Mouse (Mus musculus) left cerebral cortex, adult 2 months (tissue): ENCODE results near the gene Lrmda. TPM values are rescaled to one million over a fixed set of nuclear protein-coding genes. Genes with fewer than 3 reads are reported as not detected.

ENCODE experiments used
- DNase-seq, 2 experiments: peaks; one replicate each; pipeline ENCODE4 v3.0.0; 2021 to 2022; ENCODE audit warnings: low spot score in 2 of 2, mixed read lengths in 1 of 2; ENCODE audit errors: extremely low spot score in 1 of 2
- H3K27ac ChIP-seq: fragments of 200-600 bp; 2 replicates; pipeline ENCODE4 v1.8.1; 2022
- H3K4me3 ChIP-seq: fragments of 200-600 bp; 2 replicates; pipeline ENCODE4 v1.8.1; 2022
- CTCF ChIP-seq: fragments of 200-600 bp; IDR thresholded peaks from 2 replicates; pipeline ENCODE4 v1.8.1; 2022; ENCODE audit warnings: antibody characterized with exemption, mild to moderate bottlenecking, moderate library complexity
- intact Hi-C: fragments of 180-260 bp; cut with DNase I; formaldehyde crosslinking; loops from one replicate; pipeline ENCODE4 v1.15.1; 2025
- total RNA-seq, 2 experiments: library from RNA; stranded (reverse); gene quantifications; 2 replicates each; pipeline ENCODE4 v1.2.3; 2021

Gene Lrmda
- total RNA-seq, 2 experiments from 2014 or later: 0.87 to 0.97 TPM

DNA sequence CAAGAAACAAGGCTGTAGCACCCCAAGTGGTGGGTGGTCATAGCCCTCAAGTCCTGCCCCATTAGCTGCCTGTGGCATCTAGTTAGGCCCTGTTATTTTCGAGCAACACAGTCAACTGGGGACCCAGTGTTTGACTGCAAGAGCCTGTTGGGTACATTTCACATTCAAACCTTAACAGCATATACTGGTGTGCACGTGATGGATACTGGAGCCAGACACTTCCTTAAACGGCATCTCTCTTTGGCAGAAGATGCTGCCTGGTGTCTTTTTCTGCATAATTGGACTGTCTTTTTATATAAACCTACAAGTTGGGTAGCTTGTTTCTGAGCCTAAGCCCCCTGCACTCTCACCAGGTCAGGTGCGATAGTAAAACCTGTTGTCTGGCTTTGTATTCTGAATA lies 532.8 kb downstream of the Lrmda start:
- TF ChIP-seq CTCF: no peak
- Histone ChIP-seq H3K4me3 (no peak overlapping the region), H3K27ac (no peak overlapping the region)
- DNase-seq: no peak
- intact Hi-C loops: no loop called here

DNA sequence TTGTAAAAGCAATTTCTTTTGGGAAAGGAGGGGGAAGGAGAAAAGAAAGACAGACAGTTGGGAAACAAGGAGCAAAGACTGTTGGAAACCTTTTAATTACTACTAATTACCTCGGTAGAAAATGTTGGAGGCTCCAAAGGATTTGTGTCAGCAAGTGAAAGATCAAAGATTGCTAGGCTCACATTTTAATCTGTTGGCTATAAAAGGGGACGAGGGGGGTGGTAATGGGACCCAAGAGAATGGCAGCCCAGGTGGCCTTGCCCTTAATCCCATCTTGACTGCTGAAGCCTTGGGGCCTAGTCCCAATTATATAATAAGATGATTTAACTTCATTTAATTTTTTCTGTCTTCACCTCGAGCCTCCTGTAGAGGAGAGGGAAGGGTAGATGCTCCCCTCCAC lies 533.3 kb downstream of the Lrmda start:
- no peak for TF ChIP-seq CTCF
- no peak overlapping the region for H3K4me3 ChIP-seq
- intact Hi-C loops: no loop called here
- DNase-seq: no peak
- H3K27ac ChIP-seq: no peak overlapping the region

DNA sequence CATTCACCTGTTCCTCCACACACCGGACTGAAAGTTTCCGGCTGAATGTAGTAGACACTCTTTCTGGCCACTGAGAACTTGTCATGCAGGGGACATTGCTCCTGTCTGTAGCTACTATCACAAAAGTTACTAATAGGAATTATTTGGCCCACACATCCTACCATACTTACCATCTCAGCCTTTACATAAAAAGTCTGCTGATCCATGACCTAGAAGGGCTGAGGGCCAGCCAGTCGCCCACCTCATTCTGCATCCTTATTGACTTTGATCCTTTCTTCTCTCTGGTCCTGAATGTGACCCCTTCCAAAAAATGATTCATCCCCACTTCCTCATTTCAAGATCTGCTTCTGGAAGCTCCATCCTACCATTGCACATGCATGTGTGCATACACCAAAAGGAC lies 534.2 kb downstream of the Lrmda start:
- Histone ChIP-seq H3K27ac (no peak overlapping the region), H3K4me3 (no peak overlapping the region)
- DNase-seq: no peak
- TF ChIP-seq CTCF: no peak
- intact Hi-C loops: no loop called here

DNA sequence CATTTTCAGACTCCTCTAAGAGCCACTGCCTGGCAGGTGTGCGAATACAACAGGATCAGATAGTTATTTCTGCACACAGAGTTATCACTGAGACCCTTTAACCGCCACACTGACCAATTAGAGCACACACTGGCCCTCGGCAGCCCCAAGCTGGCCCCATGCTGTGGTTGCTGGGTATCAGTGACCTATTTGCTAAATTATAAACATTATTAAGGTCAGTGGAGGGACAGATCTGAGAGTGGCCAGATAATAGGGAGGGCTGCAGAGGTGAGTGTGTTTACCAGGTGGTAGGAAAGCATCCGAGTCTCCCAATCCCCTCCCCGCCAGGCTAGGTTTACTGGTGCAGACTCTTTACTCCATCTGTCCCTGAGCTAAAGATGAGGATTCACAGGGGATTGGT lies 553.0 kb downstream of the Lrmda start:
- no peak for TF ChIP-seq CTCF
- intact Hi-C loops: loop anchor here (10.0 kb wide), 2 partner anchors 472 to 832 kb away; no protein-coding TSS in a partner anchor
- H3K27ac ChIP-seq: no peak overlapping the region
- H3K4me3 ChIP-seq: no peak overlapping the region
- no peak for DNase-seq

DNA sequence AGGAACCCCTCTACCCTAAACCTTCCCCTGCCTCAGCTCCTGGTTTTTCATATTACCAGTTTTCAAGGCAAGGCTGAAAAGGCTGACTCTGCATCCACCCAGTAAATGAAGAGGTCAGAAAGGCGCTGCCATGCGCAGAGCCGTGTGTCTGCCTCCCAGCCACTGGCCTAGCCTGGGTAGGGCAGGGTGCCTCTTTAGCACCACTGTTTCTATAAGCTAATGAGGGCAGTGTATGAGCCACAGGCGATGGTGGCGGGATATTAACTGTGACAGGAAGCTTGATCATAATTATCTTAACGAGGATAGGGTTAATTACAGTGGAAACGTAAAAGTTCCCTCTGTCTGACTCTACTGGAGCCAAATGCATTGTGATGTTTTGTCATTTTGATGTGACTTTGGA lies 554.1 kb downstream of the Lrmda start:
- no peak overlapping the region for H3K27ac ChIP-seq
- no peak for TF ChIP-seq CTCF
- DNase-seq: no peak
- intact Hi-C loops: loop anchor here (10.0 kb wide), 2 partner anchors 471 to 831 kb away; no protein-coding TSS in a partner anchor
- H3K4me3 ChIP-seq: no peak overlapping the region

DNA sequence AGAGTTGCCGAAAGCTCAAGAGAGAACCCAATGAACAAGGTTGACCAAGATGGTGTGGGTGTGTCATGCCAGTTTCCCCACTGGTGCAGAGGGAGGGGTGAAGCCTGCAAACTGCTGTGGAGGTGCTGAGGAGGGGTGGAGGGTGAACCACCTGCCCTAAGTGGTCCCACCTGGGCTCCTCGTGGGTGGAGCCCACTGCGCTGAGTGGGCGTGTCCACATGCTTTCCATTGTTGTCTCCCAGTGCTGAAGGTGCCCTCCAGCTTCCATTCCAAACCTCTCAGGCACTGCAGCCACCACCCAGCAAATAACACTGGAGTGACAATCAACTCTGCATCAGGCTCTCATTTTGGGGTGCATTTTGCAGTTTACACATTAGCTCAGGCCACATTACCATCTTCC lies 554.5 kb downstream of the Lrmda start:
- Histone ChIP-seq H3K27ac (no peak overlapping the region), H3K4me3 (no peak overlapping the region)
- TF ChIP-seq CTCF: no peak
- no peak for DNase-seq
- intact Hi-C loops: loop anchor here (10.0 kb wide), 2 partner anchors 471 to 831 kb away; no protein-coding TSS in a partner anchor

DNA sequence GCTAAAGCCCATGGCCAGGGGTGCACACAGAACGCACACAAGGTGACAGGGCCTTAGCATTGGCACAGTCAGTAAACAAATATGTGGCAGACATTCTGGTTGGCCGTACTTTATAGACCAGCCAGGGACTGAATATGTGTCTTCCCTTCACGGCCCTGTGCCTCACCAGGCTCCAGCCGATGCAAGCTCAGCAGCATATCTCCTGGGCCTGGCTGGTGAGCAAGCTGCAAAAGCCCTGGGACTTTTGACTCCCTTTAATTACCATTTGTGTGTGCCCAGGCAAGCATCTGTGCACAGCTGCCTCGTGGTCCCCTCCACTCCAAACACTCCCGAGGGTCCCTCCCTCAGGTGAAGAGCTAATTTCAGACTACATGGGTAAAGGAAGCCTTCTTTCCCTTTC lies 556.9 kb downstream of the Lrmda start:
- DNase-seq: no peak
- no peak overlapping the region for H3K4me3 ChIP-seq
- intact Hi-C loops: loop anchor here (5.0 to 10.0 kb wide), 6 partner anchors 129 to 828 kb away; no protein-coding TSS in a partner anchor
- no peak for TF ChIP-seq CTCF
- H3K27ac ChIP-seq: no peak overlapping the region

- intact Hi-C loops: loop anchor here (1.0 to 10.0 kb wide), 7 partner anchors 130 to 827 kb away; no protein-coding TSS in a partner anchor
- peak in 1 of 2 experiments; percentile 13 for DNase-seq
- Histone ChIP-seq H3K4me3 (peak overlapping the region; percentile 43), H3K27ac (no peak overlapping the region)
- TF ChIP-seq CTCF: no peak
Measured at GRCm38 (mm10) chr14:22577411-22578037, 558.0 kb downstream of the Lrmda start.

GRCm38 (mm10) chr14:22578224-22578623 lies 558.7 kb downstream of the Lrmda start:
- TF ChIP-seq CTCF: peak; percentile 98
- no peak overlapping the region for H3K27ac ChIP-seq
- DNase-seq: peak; percentile 85 to 90
- intact Hi-C loops: loop anchor here (1.0 to 10.0 kb wide), 7 partner anchors 131 to 827 kb away; no protein-coding TSS in a partner anchor
- peak overlapping the region; percentile 43 for H3K4me3 ChIP-seq

DNA sequence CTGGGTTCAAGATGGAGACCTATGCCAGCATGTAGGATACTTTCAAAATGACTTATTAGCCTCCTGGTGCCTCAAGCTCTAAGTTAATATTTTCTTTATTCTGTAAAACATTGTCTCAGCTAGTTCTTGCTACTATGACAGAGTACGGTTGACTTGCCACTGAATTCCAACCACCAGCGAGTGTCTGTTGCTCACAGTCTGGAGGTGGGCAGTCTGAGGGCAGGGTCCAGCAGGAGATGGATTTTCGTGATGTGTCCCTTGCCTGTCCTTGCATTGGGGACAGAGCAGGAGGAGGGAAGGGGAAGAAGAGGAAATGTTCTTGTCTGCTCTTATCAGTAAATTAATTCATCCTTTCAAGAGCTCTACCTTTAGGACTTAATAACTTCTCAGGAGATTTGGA lies 559.5 kb downstream of the Lrmda start:
- H3K4me3 ChIP-seq: no peak overlapping the region
- no peak for DNase-seq
- no peak for TF ChIP-seq CTCF
- H3K27ac ChIP-seq: no peak overlapping the region
- intact Hi-C loops: loop anchor here (1.0 to 10.0 kb wide), 7 partner anchors 132 to 826 kb away; no protein-coding TSS in a partner anchor

GRCm38 (mm10) chr14:22582065-22582464 lies 562.6 kb downstream of the Lrmda start:
- Histone ChIP-seq H3K27ac (no peak overlapping the region), H3K4me3 (no peak overlapping the region)
- DNase-seq: no peak
- intact Hi-C loops: no loop called here
- TF ChIP-seq CTCF: no peak

DNA sequence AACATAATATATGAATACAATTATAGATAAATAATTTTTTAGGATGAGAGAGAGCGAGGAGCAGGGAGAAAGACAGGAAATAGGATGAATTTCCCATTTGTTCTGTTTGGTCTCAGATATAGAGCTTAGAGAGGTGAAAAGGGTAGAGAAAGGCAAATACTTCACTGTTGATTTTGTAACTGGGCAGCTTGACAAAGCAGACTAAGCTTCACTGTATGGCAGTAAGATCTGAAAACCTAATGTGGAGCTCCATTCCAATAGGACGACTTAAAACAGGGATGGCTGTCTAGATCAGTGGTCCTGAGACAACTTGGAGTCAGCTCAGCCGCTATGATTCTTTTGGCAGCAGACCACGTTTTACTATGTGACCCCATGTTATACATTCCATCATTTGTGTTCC lies 566.8 kb downstream of the Lrmda start:
- Histone ChIP-seq H3K4me3 (no peak overlapping the region), H3K27ac (no peak overlapping the region)
- intact Hi-C loops: no loop called here
- no peak for DNase-seq
- TF ChIP-seq CTCF: no peak

GRCm38 (mm10) chr14:22586796-22587195 lies 567.3 kb downstream of the Lrmda start:
- no peak for TF ChIP-seq CTCF
- DNase-seq: no peak
- Histone ChIP-seq H3K4me3 (no peak overlapping the region), H3K27ac (no peak overlapping the region)
- intact Hi-C loops: no loop called here
